Mouse (Mus musculus): ENCODE data around the gene Dnah14.

- no peak for TF ChIP-seq USF2 (conservative IDR thresholded peaks at IDR 0.05; ENCODE audit: low read depth, low read length)
- TF ChIP-seq POLR2AphosphoS2 (IDR thresholded peaks at IDR 0.05; ENCODE audit: low read depth, low read length) = no peak
- no peak for TF ChIP-seq CTCF (conservative IDR thresholded peaks at IDR 0.05 in 1 of 2, IDR thresholded peaks at IDR 0.05 in 1 of 2; ENCODE audit: low read depth in 2 of 2, low read length in 2 of 2)
- TF ChIP-seq PAX5 (IDR thresholded peaks at IDR 0.05; ENCODE audit: low read length) = no peak
- TF ChIP-seq GABPA (IDR thresholded peaks at IDR 0.05; ENCODE audit: insufficient replicate concordance, low read depth, low read length) = no peak
- no peak for TF ChIP-seq E2F4 (IDR thresholded peaks at IDR 0.05; ENCODE audit: insufficient replicate concordance, low read depth, low read length)
- TF ChIP-seq EP300 (IDR thresholded peaks at IDR 0.05; ENCODE audit: low read length) = no peak
- no peak for TF ChIP-seq IRF4 (IDR thresholded peaks at IDR 0.05; ENCODE audit: low read depth, low read length)
- no peak for TF ChIP-seq MAX (IDR thresholded peaks at IDR 0.05; ENCODE audit: low read length)
- no peak for TF ChIP-seq POLR2A (IDR thresholded peaks at IDR 0.05; ENCODE audit: low read depth, low read length)
Observed at GRCm38 (mm10) chr1:181637997-181638713, 61.8 kb downstream of the Dnah14 start.

Data from CH12.LX (cell line).